Comparison of ENCODE assay signal across 28 mouse cellular contexts in genomic region chr1:153440752-153441151, GRCm38 (mm10). TPM values are rescaled to one million over a fixed set of nuclear protein-coding genes. Genes with fewer than 3 reads are reported as not detected.
"Had no signal": no experiment of that assay in that cellular context is flagged by ENCODE, and none has a peak within 500 bp of the region (broad histone marks: within the 10 kb centered on the region; RNA-seq: fewer than 3 reads in every experiment).

No protein-coding gene starts in this region.

- H3K4me1 ChIP-seq: heart, embryonic 13.5 days; heart, embryonic 15.5 days; hindbrain, embryonic 13.5 days; hindbrain, embryonic 15.5 days; kidney, embryonic 15.5 days; limb, embryonic 13.5 days; limb, embryonic 15.5 days had no signal

- H3K4me3 ChIP-seq: heart, adult 2 months; heart, embryonic 13.5 days; heart, embryonic 15.5 days; hindbrain, embryonic 13.5 days; hindbrain, embryonic 15.5 days; kidney, embryonic 15.5 days; limb, embryonic 13.5 days; limb, embryonic 15.5 days; liver, embryonic 12.5 days had no signal

- ATAC-seq: hindbrain, postnatal 0 days; intestine, embryonic 16.5 days; liver, embryonic 12.5 days had no signal

- DNase-seq: gastrocnemius, postnatal 14 days; gastrocnemius, postnatal 36 days; heart, adult 2 months; heart, postnatal 14 days; heart, postnatal 36 days; kidney, adult 11 months; kidney, adult 2 months; kidney, adult 9 months; kidney, postnatal 14 days; kidney, postnatal 36 days; layer of hippocampus, adult 9-11 months; layer of hippocampus, postnatal 36 days had no signal

RNA-seq across cellular contexts. Expression of gene Shcbp1l, which starts 15.8 kb away (rescaled TPM):
- total RNA-seq: gastrocnemius, adult 18-20 months; gastrocnemius, adult 8-10 months; gastrocnemius, postnatal 14 days; gastrocnemius, postnatal 36 days; heart, adult 2 months; heart, postnatal 14 days; heart, postnatal 36 days; hematopoietic stem cell, adult 5-6 weeks; liver, adult 2 months had no signal
- polyA plus RNA-seq: heart, embryonic 15.5 days; heart, postnatal 0 days; intestine, embryonic 16.5 days; large intestine, adult 2 months; liver, adult 2 months had no signal
